Mouse (Mus musculus) layer of hippocampus, adult 2 months (tissue): ENCODE results near the gene Rffl. TPM values are rescaled to one million over a fixed set of nuclear protein-coding genes. Genes with fewer than 3 reads are reported as not detected.

Source experiments
- DNase-seq, 2 experiments: peaks; one replicate each; pipeline ENCODE4 v3.0.0; 2022; ENCODE audit warnings: low spot score in 2 of 2
- H3K27ac ChIP-seq: fragments of 200-600 bp; 2 replicates; pipeline ENCODE4 v1.8.1; 2022
- H3K4me3 ChIP-seq: fragments of 200-600 bp; 2 replicates; pipeline ENCODE4 v1.8.1; 2022; ENCODE audit warnings: mild to moderate bottlenecking
- CTCF ChIP-seq: fragments of 200-600 bp; conservative IDR thresholded peaks from 2 replicates; pipeline ENCODE4 v1.8.1; 2022; ENCODE audit warnings: antibody characterized with exemption, mild to moderate bottlenecking, moderate library complexity
- total RNA-seq, 2 experiments: library from RNA; stranded (reverse); gene quantifications; 2 replicates each; pipeline ENCODE4 v1.2.3; 2021

Gene Rffl
- total RNA-seq, 2 experiments from 2014 or later = 9.5 to 10.9 TPM

DNA sequence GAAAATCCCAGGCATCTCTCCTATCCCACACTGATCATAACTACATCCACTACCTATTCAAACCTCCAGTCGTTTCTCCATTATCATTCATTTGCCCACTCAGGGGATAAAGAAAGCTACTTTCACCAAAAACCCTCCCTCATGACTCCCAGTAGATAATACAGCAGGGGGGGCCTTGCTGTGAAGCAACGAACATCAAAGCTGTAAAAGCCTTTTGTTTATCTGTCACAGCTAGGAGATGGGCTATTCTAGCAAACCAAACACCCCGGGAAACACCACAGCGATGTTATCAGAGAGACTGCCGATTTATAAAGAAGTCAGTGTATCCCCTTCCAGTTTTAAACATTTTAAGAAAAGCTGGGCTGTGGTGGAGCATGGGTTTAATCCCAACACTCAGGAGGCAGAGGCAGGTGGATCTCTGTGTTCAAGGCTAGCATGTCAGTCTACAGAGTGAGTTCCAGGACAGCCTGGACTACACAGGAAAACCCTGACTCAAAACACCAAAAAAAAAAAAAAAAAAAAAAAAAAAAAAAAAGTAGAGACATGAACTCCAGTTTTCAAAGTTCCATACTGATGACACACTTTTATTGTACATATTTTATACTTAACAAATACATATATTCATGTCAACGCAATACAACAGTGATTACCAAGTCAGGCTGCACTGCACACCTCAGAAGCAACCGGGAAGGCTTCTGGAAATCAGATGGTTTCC lies 4.0 kb downstream of the Rffl start:
- no peak for TF ChIP-seq CTCF
- no peak overlapping the region for H3K4me3 ChIP-seq
- no peak overlapping the region for H3K27ac ChIP-seq
- no peak for DNase-seq

DNA sequence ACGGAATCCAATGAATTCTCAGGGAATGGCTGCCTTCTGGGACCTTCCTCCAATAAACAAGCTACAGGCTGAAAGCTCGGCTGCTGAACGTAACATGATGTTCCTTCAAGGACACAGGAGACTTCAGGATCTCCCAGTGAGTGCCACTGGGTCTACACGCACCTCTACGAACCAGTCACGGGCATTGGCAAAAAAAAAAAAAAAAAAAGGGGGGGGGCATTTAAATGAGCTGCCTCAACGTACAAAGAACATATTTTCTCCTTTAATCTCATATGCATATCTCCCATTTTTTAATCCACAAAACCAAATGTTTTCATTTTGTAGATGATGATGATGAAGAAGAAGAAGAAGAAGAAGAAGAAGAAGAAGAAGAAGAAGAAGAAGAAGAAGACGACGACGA lies 5.1 kb downstream of the Rffl start:
- no peak for DNase-seq
- no peak for TF ChIP-seq CTCF
- Histone ChIP-seq H3K27ac (no peak overlapping the region), H3K4me3 (no peak overlapping the region)

DNA sequence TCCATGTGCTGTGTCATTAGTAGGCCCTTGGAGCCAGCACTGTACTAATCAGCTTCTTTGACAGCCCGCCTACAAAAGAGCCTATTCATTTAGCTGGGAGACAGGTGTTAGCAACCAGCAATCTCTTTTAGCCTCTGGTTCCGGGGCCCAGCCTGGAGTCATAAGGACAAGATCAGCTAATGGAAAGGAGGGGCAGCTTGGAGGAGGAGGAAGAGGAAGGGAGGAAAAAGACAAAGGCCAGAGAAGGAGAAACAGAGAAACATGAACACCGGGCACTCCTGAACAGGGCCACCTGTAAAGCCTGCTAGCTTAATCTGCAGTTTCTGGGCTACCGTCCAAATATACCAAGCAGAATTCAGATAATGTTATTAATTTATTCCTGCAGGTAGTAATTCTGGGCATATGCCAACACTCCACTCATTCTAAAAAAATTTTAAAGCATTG lies 7.5 kb downstream of the Rffl start:
- no peak for DNase-seq
- no peak for TF ChIP-seq CTCF
- no peak overlapping the region for H3K4me3 ChIP-seq
- H3K27ac ChIP-seq = peak overlapping the region; percentile 51; the same call in 1 of the 2 replicates

DNA sequence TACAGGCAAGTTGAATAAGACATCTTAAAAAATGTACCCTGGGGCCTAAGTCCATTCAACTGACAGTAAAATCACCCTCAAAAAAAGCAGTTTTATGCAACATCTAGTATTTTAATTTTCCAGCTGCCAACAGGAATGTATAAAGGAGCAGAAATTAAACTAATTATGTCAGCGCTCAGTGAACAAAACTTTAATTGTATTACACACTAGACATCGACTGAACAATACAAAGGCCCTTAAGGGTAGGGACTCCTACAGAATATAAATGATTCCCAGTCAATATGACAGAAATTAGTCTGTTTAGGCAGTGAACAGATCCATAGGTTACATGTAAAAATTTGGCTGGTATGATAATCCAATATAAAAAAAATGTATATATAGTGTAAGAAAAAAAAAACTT lies 8.0 kb downstream of the Rffl start:
- Histone ChIP-seq H3K27ac (peak overlapping the region; percentile 51; the same call in 1 of the 2 replicates), H3K4me3 (no peak overlapping the region)
- no peak for TF ChIP-seq CTCF
- no peak for DNase-seq

DNA sequence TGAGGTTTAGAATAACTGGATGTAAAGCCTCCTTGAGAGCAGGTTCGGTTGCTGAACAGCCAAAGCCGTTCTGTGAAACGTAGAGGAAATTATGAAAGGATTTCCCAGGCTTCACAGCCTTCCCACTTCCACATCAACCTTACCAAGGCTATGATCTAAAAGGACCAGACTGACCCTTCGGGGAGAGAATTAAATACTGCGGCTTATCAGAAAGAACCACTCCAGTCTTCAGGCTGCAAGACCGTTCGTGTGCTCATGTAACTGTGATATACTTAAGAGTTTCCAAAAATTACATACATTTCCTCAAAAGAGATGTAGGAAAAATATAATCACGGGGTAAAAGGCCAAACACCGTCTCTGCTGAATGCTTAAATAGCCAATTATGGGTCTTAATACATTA lies 8.4 kb downstream of the Rffl start:
- Histone ChIP-seq H3K27ac (peak overlapping the region; percentile 51; the same call in 1 of the 2 replicates), H3K4me3 (no peak overlapping the region)
- DNase-seq = no peak
- TF ChIP-seq CTCF = no peak

DNA sequence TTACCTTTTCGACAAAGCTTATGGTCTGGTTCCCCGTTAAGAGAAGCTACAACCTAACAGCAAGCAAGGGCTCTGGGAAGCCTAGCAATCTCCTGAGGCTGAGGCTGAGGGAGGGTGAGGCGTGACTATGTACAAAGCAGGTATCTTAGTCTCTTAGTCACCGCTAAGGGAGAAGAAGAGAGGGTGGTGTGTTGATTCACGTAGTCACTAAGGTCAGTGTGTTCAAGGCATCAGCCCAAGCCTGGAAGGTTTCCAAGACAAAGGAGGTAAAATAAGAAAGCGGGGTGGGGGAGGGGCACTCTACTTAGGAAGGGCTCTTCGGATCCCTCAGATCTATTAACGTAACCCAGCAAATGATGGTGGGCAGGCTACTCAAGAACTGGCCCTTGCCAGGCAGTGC lies 9.5 kb downstream of the Rffl start:
- Histone ChIP-seq H3K27ac (no peak overlapping the region), H3K4me3 (no peak overlapping the region)
- TF ChIP-seq CTCF = no peak
- DNase-seq = no peak

DNA sequence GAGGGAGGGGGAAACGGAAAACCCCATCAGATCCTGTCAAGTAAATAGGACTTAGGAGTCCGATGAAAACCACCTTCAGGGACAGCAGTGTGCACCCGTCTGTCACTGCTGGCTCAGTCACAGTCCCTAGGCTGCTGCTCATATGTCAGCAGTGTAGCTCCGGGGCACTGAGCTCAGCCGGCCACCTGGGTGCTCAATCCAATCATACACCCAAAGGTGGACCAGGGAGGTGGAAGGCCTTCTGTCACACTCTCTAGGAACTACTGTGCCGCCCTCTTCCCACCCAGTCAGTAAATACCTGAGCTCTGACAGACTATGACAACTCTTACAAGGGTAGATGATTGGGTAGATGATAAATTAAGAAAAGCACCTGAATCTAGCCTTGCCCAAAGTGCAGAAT lies 10.3 kb downstream of the Rffl start:
- no peak for DNase-seq
- H3K4me3 ChIP-seq = no peak overlapping the region
- H3K27ac ChIP-seq = no peak overlapping the region
- TF ChIP-seq CTCF = no peak

DNA sequence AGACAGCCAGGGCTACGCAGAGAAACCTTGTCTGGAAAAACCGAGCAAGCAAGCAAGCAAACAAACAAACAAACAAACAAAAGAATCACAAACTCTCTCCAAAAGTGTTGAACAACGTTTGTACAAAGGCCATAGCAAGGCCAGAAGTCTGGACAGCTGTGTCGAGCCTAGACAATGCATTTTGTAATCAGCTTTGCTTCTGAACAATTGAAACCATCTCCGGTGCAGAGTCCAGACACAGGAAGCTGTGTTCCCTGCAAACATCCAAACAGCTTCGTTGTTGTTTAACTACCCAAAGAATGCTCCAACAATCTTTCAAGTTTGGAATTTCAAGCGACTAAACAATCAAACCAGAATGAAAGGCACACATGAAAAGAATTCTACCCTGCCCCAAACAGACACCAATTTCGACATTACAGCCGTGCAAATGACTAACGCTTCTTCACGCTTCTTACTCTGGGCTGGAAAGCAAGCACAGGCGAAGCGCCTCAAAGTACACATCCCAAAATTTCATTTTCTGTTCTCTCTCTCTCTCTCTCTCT lies 13.6 kb downstream of the Rffl start:
- Histone ChIP-seq H3K4me3 (no peak overlapping the region), H3K27ac (peak overlapping the region; percentile 64)
- no peak for DNase-seq
- no peak for TF ChIP-seq CTCF

DNA sequence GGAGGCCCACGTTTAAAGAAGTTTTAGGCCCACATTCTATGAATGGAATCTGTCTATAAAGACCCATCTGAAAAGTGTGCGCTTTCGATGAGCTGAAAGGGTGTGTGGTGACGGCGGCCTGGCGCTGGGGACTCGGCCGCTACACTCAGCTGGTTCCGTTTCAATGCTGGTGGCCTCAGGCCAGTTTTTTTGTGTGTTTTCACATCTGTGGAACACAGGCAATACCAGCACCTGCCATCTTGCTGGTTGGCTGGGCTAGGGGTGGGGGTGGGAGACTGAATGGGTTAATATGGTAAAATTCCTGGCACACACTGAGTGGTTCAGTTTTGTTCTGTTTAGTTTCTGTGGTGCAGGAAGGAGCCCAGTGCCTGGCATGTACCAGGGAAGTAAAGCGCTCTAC lies 15.0 kb downstream of the Rffl start:
- no peak for DNase-seq
- H3K4me3 ChIP-seq = no peak overlapping the region
- peak overlapping the region; percentile 64; the same call in 1 of the 2 replicates for H3K27ac ChIP-seq
- no peak for TF ChIP-seq CTCF

DNA sequence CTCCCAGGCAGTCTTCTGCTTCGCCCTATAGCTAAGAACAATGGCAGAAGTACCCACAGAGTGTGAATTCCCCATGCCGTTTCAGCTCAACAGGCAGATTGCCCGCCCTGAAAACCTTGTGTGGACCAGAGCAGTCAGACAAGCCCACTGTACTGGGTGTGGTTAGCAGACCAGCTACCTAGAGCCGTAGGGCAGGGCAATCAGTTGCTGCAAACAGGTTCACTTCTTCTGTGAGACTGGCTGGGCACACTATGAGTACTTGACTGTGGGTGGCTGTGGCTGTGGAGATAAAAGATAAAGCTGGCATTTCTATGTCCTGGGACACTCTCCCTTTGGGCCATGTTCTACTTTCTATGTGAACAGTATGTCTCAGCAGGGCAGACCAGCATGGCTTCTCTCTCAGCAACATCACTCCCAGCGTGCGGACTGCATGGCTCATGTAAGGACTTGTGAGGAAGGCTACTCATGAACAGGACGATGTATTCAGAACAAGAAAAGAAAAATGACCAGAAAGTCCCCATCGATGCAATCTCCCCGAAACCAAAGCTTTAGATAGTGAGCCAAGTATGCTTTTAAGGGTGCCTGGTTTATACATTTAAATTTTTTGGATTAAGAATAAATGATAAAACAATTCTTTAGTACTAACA lies 15.6 kb downstream of the Rffl start:
- TF ChIP-seq CTCF = no peak
- peak overlapping the region; percentile 15 for H3K27ac ChIP-seq
- no peak for DNase-seq
- no peak overlapping the region for H3K4me3 ChIP-seq

DNA sequence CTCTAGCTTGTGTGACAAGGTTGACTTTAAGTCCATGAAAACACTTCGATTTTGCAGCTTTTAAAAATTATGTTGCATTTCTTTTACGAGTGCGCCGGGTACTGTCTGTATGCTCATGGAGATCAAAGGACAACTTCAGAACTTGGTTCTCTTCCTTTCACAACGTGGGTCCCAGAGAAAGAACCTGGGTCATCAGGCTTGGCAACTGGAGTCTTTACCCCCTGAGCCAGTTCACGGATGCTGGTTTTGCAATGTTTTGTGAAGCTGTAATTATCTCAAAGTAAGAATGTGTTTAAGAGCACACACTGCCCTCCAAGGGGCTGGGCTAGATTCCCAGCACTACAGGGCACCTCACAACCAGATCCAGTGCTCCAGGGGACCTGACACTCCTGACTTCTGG lies 16.9 kb downstream of the Rffl start:
- Histone ChIP-seq H3K27ac (no peak overlapping the region), H3K4me3 (no peak overlapping the region)
- DNase-seq = no peak
- TF ChIP-seq CTCF = no peak

DNA sequence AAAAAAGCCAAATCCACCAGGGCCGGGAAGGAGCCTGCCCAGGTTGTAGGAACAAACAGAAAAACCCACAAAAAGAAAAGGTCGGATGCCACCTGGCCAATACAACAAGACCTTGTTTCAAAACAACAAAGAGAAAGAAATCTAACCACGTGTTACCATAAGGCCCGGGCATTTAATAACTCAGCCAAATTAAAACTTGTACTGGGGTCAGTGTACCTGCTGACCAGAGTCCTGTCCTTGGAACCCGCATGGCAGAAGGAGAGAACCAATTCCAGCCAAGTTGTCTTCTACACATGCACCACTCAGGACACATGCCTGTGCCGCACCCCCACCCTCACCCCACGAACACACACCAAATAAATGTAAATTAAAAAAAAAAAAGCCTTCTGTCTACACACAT lies 18.1 kb downstream of the Rffl start:
- DNase-seq = no peak

DNA sequence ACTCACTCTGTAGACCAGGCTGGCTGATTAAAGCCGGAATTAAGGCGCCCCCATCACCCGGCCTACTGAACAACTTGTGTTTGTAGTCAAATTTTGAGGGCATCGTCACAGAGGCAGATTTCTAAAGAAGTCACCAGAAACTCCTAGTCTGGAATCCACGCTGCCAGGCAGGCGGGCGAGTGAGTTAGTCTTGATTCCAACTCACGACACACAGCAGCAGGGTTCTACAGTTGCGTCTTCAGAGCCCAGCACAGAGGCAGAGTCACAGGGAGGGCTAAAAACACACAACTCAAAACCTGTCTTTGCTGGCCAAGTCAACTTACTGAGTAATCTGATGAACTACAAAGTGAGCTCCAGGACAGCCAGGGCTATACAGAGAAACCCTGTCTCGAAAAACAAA lies 18.5 kb downstream of the Rffl start:
- no peak for DNase-seq
- H3K4me3 ChIP-seq = no peak overlapping the region
- TF ChIP-seq CTCF = no peak
- H3K27ac ChIP-seq = no peak overlapping the region

More for the DNA sequence above, 18.1 kb downstream of the Rffl start:
- Histone ChIP-seq H3K27ac (no peak overlapping the region), H3K4me3 (no peak overlapping the region)
- no peak for TF ChIP-seq CTCF

DNA sequence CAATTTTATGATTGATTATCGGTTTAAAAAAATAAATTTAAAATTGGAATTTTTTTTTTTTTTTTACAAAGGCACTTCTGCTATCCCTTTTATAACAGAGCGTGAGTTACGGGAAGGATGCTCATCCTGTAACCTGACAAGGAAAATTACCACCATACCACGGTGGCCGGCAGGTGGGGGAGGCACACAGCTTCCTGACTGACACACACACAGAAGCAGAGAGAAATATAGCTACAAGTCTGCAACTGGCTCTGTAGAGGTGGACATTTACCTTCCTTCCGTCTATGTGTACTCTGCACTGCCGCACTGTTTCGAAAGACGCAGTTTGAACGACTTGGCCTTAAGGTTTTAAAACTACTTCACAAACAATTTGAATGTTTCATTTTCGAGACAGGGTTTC lies 18.9 kb downstream of the Rffl start:
- no peak for DNase-seq
- no peak overlapping the region for H3K4me3 ChIP-seq
- H3K27ac ChIP-seq = no peak overlapping the region
- no peak for TF ChIP-seq CTCF
